Mouse (Mus musculus) cerebellum, postnatal 4 days (tissue): ENCODE measurements around the gene Plpp6.
"Not testable (repeated sequence)": the region's sequence is repeated elsewhere in the genome, so short reads cannot be mapped to it uniquely, and the experiment has no call there.

Experiments used
- DNase-seq, 2 experiments: peaks; one replicate each; pipeline ENCODE4 v3.0.0; 2022; ENCODE audit warnings: low spot score in 2 of 2, mixed read lengths in 1 of 2

Plpp6 gene

DNA sequence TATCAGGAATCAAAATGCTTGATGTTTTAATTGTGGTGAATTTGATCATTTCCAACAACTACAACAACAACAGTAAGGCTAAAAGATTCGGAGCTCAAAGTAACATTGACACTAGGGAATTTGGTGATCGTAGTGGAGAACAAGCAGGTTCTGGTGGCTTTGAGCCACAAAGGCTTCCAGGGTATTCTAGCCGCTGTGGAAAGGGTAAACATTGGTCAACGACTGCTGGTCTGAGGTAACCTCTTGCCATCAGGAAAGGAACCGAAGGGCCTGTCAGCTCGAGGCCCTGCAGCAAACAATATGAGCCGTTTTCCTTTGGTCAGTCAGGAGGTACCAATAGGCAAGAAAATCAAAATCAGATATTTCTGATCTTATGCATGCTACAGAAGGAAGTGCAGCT, 18.9 kb downstream of the Plpp6 start:
- DNase-seq: no peak

DNA sequence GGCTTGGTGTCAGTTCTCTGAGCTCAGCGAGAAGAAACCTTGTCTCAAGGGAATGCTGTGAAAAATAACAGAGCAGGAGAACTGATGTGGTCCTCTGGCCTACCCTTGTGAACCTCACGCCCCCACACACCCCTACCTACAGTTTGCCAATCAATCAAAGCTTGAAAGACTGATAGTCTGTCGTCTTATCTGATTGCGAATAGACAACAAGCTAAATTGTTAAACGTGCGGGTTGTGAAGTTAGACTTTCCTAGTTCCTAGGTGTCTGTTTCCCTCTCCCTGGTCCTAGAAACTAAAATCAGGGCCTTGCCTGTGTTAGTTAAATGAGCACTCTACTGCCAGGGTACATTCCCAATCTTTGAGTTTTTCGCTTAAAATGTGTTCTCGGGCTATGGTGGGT, 25.8 kb downstream of the Plpp6 start:
- no peak for DNase-seq

DNA sequence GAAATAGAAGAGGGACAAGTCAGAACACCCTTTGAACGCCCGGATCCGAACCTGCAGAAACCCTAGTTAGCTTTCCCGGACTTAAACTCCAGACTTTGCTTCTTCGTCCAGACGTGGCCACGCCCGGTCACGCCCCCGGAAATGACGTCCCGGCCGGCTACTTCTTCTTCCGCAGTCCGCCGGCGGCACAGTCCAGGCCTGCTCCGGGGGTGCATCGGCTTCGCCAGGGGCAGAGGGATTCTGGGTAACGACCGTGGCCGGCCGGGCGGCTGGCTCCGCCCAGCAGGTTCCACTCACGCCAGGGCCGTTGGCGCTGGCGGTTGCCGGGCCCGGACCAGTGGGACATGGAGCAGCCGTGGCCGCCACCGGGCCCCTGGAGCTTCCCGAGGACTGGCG, 26.4 kb downstream of the Plpp6 start, which contains the start of gene Cdc37l1:
TSS of gene Cdc37l1 (plus strand) at position 159 of the 396 bp plus-strand sequence.
- peak; percentile 95 to 97 for DNase-seq

DNA sequence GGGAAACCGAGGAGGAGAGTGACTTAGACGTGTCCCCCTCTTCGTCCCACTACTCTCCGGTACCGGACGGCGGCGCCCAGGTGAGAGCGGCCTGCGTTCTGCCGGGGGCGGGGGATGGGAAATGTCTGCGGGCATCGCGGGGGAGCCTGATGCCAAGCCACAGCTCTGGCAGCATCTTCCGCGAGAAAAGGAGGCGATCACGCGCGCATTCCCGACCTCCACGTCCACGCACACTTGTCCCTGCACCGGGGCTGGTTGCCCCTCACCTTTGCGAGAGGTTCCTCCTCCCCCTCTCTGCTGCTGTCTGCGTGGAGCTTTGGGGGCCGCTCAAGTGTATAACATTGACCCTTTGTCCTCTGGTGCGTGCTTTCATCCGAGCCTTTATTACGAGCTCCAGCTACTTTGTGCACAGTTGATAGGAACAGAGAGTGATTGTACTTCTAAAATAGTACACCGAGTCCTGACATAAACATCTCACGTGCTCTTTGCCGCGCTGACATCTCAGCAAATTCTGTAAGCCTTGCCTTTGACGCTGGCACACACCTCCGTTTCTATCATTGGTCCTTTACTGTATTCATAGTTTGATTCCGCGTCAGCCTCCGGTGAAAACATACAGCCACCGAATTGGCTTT, 27.0 kb downstream of the Plpp6 start:
- no peak for DNase-seq

DNA sequence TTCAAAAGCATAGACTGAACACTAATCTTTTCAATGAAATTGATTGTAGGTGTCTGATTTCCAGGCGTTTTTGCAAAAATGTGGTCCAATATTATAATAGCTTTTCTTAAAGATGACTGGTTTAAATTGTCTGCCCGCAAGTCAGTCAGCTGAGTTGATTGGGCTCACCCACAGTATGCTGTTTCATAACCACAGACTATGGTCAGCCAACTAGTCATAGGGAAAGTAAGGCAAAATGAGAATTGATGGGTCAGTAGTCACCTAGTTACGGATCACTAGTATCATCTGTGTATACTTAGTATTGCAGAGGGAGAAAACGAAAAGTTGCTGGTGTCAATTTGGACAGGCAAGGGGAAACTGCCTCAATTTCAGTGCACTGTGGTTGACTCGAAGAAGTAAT, 27.6 kb downstream of the Plpp6 start:
- no peak for DNase-seq

DNA sequence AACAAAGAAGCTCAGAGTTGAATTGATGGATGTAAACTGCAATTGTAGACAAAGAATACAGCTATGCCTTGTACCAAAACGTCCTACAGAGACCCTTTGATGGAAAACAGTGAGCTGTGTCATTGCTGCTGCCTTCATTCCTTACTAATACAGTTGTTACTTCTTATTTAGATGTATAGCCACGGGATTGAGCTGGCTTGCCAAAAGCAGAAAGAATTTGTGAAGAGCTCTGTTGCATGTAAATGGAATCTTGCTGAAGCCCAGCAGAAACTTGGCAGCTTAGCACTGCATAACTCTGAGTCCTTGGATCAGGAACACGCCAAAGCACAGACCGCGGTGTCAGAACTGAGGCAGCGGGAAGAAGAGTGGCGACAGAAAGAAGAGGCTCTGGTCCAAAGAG, 31.1 kb downstream of the Plpp6 start:
- peak in 1 of 2 experiments; percentile 10 for DNase-seq

DNA sequence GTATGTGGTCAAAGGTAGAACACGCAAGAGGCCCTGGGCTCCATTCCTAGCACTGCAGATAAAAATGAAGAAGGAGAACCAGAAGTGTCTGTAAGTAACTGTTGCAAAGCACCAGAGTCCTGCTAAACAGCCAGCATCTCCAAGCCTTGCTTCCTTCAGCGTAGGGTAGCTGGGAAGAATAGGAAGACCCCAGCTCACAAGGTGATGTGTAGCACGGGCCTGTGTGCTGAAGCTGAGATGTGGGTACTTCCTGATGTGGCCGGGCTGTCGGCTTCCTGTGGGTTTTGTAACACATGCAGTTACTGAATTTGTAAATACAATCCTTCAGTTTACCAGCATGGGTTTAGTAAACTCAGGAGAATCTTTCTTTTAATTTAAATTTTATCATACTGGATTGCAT, 31.6 kb downstream of the Plpp6 start:
- no peak for DNase-seq

DNA sequence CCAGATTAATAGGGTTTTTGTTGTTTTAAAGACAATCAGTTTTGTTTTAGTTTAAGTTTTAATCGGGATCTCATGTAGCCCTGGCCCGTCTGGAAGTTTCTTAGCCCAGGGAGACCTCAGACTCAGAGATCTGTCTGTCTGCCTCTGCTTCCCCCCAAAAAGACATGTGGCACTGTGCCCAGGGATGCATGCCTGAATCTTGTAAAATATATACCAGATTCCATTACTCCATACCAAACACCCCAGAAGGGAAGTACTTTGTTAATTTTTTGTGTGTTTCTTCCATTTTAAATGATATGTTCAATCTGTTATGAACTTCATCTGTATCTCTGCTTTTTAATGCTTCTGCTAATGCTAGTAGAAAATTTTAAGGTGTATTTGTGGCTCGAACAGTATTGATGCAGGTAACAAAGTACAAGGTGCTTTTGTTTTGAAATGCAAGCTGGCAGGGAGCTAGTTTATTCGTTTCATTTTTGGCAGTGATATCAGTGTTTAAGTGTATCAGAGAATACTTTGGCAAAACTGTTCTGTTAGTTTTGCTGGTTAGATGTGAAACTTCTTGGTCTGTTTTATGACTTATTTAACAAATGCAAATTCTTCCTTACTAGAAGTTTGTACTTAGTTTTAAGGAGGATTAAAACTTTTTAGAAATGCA, 34.4 kb downstream of the Plpp6 start:
- DNase-seq: no peak

DNA sequence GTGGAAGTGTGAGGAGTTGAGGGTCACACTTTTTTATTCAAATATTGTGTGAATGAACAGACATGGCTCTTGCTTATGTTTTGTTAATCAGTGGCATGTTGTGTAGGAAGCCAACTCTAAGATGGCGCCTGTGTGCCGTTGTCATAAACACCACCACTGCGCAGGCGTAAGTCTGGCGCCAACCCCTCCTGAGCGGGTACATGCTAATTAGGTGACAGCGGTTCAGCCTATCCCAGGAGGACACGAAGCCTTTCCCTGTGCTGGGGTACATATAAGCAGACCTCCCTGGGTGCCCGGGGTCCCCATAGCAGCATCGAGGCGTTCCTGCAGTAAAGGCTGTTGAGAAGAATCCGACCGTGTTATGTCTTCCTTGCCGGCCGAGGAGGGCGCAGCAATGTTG, 36.6 kb downstream of the Plpp6 start:
- not testable (repeated sequence) for DNase-seq

DNA sequence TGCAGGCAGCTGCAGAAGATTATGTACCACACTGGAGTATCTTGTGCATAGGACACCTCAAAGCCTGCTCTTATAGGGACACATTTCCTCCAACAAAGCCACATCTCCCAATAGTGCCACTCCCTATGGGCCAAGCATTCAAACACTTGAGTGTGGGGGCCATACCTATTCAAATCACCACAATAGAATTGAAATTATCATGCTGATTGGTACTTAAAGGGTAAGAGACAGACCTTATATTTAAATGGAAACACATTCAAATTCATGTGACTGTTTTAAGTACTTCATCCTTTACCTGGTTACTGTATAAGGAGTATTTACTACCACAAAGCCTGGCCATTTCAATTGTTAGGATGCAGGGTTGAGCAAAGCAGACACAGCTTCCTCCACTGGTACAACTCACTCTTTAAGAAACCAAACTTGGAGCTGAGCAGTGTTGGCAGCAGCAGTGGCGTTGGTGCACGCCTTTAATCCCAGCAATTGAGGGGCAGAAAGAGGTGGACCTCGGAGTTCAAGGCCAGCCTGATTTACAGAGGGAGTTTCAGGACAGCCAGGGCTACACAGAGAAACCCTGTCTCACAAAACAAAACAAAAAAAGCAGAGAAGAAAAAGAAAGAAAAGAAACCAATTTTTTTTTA, 44.4 kb downstream of the Plpp6 start:
- no peak for DNase-seq

DNA sequence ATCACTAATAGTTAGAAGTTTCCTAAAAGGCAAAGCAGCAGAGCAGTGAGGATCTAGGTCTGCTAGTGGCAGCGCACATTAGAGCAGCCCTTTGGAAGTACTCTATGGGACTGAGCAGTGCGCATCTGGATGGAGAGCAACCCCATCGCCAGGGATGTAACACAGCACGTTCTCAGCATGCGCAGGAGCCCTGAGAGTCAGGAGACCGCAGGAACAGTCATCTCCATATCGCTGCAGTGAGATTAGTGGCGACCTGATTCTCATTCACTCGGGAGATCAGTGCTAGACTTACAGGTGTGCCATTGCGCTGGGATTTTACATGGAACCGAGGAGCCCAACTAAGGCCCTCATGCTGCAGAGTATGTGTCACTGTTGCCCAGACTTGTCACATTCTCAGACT, 45.3 kb downstream of the Plpp6 start:
- no peak for DNase-seq

DNA sequence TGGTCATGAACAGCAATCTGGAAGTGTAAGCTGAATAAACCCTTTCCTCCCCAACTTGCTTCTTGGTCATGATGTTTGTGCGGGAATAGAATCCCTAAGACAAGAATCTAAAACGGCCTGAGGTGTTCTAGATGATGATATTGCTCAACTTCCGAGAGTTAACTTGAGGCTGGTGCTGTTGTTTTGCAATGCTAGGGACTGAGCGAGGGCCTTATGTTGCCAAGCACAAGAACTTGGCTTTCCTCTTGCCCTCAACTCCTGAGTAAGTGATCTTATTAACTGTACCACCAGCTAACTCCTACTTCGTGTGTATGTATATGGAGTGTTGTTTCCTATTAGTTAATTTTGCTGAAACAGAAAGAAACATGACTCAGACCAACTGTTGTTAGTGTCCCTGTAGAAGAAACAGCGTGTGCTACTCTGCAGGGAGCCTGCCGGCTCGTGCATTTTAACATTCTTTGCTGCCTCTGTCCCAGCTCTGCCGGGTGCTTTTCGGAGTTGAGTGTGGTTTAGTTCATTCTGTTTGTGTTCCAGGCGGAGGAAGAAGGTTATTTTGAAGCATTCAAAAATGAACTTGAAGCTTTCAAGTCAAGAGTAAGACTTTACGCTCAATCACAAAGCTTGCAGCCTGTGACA, 47.7 kb downstream of the Plpp6 start:
- no peak for DNase-seq

DNA sequence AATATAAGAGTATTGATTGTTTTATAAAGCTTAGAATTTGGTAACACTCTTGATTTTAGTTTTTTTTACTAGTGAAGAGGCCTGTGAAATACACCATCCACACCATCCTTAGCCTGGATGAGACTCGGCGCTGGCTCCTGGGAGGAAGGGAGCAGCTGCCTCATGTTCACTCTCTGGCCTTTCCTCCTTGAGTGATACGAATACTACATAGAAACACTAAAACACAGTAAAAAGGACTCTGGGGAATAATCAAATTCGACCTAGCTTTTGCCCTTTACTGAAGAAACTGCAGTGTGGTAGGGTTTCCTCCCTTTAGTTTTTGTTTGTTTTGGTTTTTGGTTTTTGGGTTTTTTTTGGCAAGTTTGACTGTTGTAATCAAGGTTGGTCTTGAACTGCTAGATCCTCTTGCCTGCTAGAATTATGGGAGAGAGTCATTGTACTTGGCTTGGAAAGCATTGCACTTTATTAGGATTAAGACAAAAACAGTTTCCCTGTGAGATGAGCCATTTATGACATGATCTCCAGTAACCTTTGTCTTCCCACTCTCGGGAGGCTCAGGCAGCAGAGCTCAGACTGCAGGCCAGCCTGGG, 50.8 kb downstream of the Plpp6 start:
- DNase-seq: no peak

DNA sequence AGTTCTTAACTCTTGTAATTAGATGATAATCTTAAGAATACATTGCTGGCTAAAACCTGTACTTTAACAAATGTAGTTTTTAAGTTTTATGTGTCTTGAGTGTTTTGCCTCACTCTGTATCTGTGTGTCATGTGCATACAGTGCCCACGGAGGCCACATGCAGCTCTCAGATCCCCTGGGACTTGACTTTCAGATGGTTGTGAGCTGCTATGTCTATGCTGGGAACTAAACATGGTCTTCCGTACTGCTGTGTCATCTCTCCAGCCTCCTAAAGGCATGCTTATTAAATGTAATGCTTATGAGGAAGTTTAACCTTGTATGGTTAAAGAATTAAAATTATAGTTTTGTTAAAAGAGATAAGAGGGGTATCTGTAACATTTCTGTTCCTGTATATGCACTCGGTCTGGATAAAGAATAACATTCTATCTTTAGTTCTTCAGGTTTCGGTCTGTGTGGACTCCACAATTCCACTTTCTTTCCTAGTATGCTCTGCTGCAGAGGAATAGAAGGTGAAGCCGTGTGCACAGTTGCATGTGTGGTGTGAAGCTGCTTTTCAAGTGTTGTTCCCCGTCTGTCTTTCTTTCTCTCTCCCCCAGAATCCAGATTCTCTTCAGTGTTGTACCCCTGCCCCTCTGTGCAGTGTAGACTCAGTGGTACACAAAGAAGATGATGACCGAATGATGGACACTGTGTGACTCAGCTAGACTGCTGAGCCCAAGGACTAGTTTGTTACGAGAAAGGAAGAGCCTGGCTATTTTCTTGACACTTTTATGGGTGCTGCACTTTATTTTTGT, 51.9 kb downstream of the Plpp6 start:
- DNase-seq: no peak

DNA sequence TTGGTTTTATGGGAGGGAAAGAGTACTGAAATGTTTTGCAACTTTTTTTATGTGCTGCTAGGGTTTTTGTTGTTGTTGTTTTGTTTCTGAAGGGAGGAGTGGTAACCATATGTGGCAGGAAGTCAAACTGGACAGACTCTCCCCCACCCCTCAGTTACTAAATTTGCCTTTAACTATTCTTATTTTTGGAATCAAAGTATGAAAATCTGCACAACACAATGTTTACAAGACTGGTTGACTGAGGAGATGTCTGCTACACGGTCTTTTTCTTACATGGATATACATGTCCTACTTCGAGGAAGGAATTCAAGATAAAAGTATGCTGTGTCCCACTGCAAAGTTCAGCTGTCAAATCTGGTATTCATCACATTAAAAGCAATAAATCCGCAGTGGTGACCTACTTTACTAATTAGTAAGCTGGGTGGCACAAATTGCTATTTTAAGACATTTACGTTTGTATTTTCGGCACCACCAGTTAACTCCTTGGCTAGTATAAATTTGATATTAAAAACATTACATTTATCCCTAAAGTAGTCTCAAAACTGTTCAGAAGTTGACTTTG, 52.5 kb downstream of the Plpp6 start:
- DNase-seq: no peak
